19 mouse cellular contexts compared by ENCODE assay signal in the genomic region with DNA sequence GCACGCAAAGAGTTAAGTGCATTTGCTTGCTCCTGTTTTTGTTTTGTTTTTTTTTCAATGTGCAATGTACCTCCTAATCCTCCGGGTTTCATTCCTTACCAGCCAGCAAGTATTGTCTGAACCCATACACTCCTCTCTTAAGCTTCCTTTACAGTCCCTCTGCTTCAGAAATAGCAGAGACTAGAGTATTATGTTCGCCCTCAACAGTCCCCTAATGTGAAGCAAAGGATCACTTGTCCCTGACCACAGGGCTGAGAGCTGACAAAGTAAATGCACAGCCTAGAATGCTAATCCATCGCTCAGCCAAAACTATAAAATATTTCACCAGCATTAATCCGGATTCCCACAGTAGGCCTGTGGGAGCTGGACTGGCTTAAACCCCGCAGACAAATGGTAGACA. TPM values are rescaled to one million over a fixed set of nuclear protein-coding genes. Genes with fewer than 3 reads are reported as not detected.
DNase-seq lines count a peak whose midpoint lies in the region; ATAC-seq lines count a peak whose summit lies in the region.
"Had no signal": no experiment of that assay in that cellular context is flagged by ENCODE, and none has a peak within 500 bp of the region (broad histone marks: within the 10 kb centered on the region; RNA-seq: fewer than 3 reads in every experiment).

No protein-coding gene starts in this region.

- WGBS in forebrain, embryonic 10.5 days = 63% methylated on average over 6 of the region's 6 CpGs
- WGBS in forebrain, embryonic 12.5 days = 45% methylated on average over 6 of the region's 6 CpGs
- WGBS in midbrain, embryonic 10.5 days = 73% methylated on average over 6 of the region's 6 CpGs
- WGBS in midbrain, embryonic 16.5 days = 52% methylated on average over 6 of the region's 6 CpGs
- 71% methylated on average over 6 of the region's 6 CpGs for WGBS in embryonic facial prominence, embryonic 14.5 days

- no peak for ATAC-seq in forebrain, embryonic 12.5 days (ENCODE audit: low FRiP score)
- no peak for ATAC-seq in midbrain, embryonic 16.5 days
- peak; percentile 74; the same call in 1 of the 2 replicates for ATAC-seq in embryonic facial prominence, embryonic 14.5 days (ENCODE audit: low read depth)
- ATAC-seq: forebrain, embryonic 14.5 days; forebrain, embryonic 16.5 days had no signal

- no peaks in the 10 kb centered on the region for H3K36me3 ChIP-seq in forebrain, embryonic 10.5 days (replicated peaks)
- H3K36me3 ChIP-seq in forebrain, embryonic 12.5 days (replicated peaks) = no peaks in the 10 kb centered on the region
- no peaks in the 10 kb centered on the region for H3K36me3 ChIP-seq in midbrain, embryonic 10.5 days
- no peaks in the 10 kb centered on the region for H3K36me3 ChIP-seq in midbrain, embryonic 16.5 days (ENCODE audit: control insufficient read depth, insufficient read depth, low read length)
- H3K36me3 ChIP-seq in embryonic facial prominence, embryonic 14.5 days (ENCODE audit: control insufficient read depth, insufficient read depth, low read length) = no peaks in the 10 kb centered on the region
- H3K36me3 ChIP-seq: embryonic facial prominence, embryonic 15.5 days had no signal

- H3K27ac ChIP-seq in forebrain, embryonic 10.5 days = peak overlapping the region; percentile 20; the same call in 1 of the 2 replicates
- H3K27ac ChIP-seq in forebrain, embryonic 12.5 days = no peak overlapping the region; the same call in 1 of the 2 replicates
- 0 out of 2 replicates have a peak overlapping the region, but pooled peaks have one; percentile 28 for H3K27ac ChIP-seq in midbrain, embryonic 10.5 days (replicated peaks)
- no peak overlapping the region for H3K27ac ChIP-seq in midbrain, embryonic 16.5 days (ENCODE audit: low read length)
- H3K27ac ChIP-seq in embryonic facial prominence, embryonic 14.5 days (replicated peaks; ENCODE audit: low read depth, low read length) = no peak overlapping the region
- H3K27ac ChIP-seq: embryonic facial prominence, embryonic 15.5 days had no signal

- H3K9ac ChIP-seq in forebrain, embryonic 12.5 days = no peak overlapping the region
- no peak overlapping the region for H3K9ac ChIP-seq in midbrain, embryonic 16.5 days (ENCODE audit: low read depth, low read length)
- no peak overlapping the region for H3K9ac ChIP-seq in embryonic facial prominence, embryonic 14.5 days (ENCODE audit: low read depth, low read length)
- H3K9ac ChIP-seq: embryonic facial prominence, embryonic 15.5 days had no signal

- H3K27me3 ChIP-seq in forebrain, embryonic 10.5 days (ENCODE audit: poor library complexity, severe bottlenecking) = no peaks in the 10 kb centered on the region
- no peaks in the 10 kb centered on the region for H3K27me3 ChIP-seq in forebrain, embryonic 12.5 days
- no peaks in the 10 kb centered on the region for H3K27me3 ChIP-seq in midbrain, embryonic 10.5 days (ENCODE audit: low read depth, poor library complexity, severe bottlenecking)
- no peaks in the 10 kb centered on the region for H3K27me3 ChIP-seq in midbrain, embryonic 16.5 days (ENCODE audit: control insufficient read depth, insufficient read depth, low read depth, low read length)
- no peaks in the 10 kb centered on the region for H3K27me3 ChIP-seq in embryonic facial prominence, embryonic 14.5 days (replicated peaks; ENCODE audit: control insufficient read depth, insufficient read depth, low read length)
- H3K27me3 ChIP-seq: embryonic facial prominence, embryonic 15.5 days had no signal

- no peak for DNase-seq in forebrain, embryonic 10.5 days (ENCODE audit: extremely low spot score, low spot score)
- DNase-seq in midbrain, embryonic 10.5 days (ENCODE audit: low spot score) = no peak
- DNase-seq in embryonic facial prominence, embryonic 14.5 days (ENCODE audit: low spot score) = no peak
- DNase-seq in left cerebral cortex, postnatal 25 days (ENCODE audit: low spot score in 2 of 2) = no peak
- DNase-seq: adrenal gland, adult 2 months; adrenal gland, postnatal 10 days; adrenal gland, postnatal 25 days; cerebellum, adult 11-12 months; cerebellum, adult 2 months; cerebellum, adult 9-10 months; cerebellum, postnatal 10 days; cerebellum, postnatal 25 days had no signal

- intact Hi-C loops in left cerebral cortex, postnatal 25 days (cut with DNase I) = no loop called here

- H3K4me1 ChIP-seq in forebrain, embryonic 10.5 days = peaks cover 17% of the 10 kb centered on the region
- H3K4me1 ChIP-seq in forebrain, embryonic 12.5 days = peaks cover 9% of the 10 kb centered on the region
- peaks cover 8% of the 10 kb centered on the region for H3K4me1 ChIP-seq in midbrain, embryonic 10.5 days
- no peaks in the 10 kb centered on the region for H3K4me1 ChIP-seq in midbrain, embryonic 16.5 days (ENCODE audit: control insufficient read depth, insufficient read depth, low read length)
- no peaks in the 10 kb centered on the region for H3K4me1 ChIP-seq in embryonic facial prominence, embryonic 14.5 days (ENCODE audit: control insufficient read depth, insufficient read depth, low read length)
- H3K4me1 ChIP-seq: embryonic facial prominence, embryonic 15.5 days had no signal

- H3K4me2 ChIP-seq in forebrain, embryonic 12.5 days = no peak overlapping the region
- no peak overlapping the region for H3K4me2 ChIP-seq in midbrain, embryonic 16.5 days (ENCODE audit: low read length)
- H3K4me2 ChIP-seq in embryonic facial prominence, embryonic 14.5 days (ENCODE audit: low read depth, low read length) = no peak overlapping the region
- H3K4me2 ChIP-seq: embryonic facial prominence, embryonic 15.5 days had no signal

- no peak overlapping the region for H3K4me3 ChIP-seq in forebrain, embryonic 10.5 days
- no peak overlapping the region for H3K4me3 ChIP-seq in forebrain, embryonic 12.5 days (replicated peaks)
- H3K4me3 ChIP-seq in midbrain, embryonic 10.5 days = no peak overlapping the region
- no peak overlapping the region for H3K4me3 ChIP-seq in midbrain, embryonic 16.5 days (ENCODE audit: low read depth, low read length)
- no peak overlapping the region for H3K4me3 ChIP-seq in embryonic facial prominence, embryonic 14.5 days (ENCODE audit: low read depth, low read length)
- H3K4me3 ChIP-seq: embryonic facial prominence, embryonic 15.5 days; erythroblast, embryonic 14.5 days had no signal

- peaks cover 7% of the 10 kb centered on the region; the same call in 1 of the 2 replicates for H3K9me3 ChIP-seq in forebrain, embryonic 10.5 days
- 0 out of 2 replicates have a peak, but pooled peaks cover 5% of the 10 kb centered on the region for H3K9me3 ChIP-seq in forebrain, embryonic 12.5 days
- H3K9me3 ChIP-seq in midbrain, embryonic 10.5 days (replicated peaks) = no peaks in the 10 kb centered on the region
- no peaks in the 10 kb centered on the region for H3K9me3 ChIP-seq in midbrain, embryonic 16.5 days (replicated peaks; ENCODE audit: control insufficient read depth, low read length, poor library complexity, severe bottlenecking)
- no peaks in the 10 kb centered on the region for H3K9me3 ChIP-seq in embryonic facial prominence, embryonic 14.5 days (ENCODE audit: control insufficient read depth, low read length)
- H3K9me3 ChIP-seq: embryonic facial prominence, embryonic 15.5 days had no signal

RNA-seq across cellular contexts. Expression of a gene that starts 13.4 kb away (rescaled TPM):
- polyA plus RNA-seq in forebrain, embryonic 10.5 days (2016; fragmentation: Nextera tagmentation; extraction: Ambion mirVana) = 0.07 TPM in 1 of 2 replicates, not detected in the other
- 0.60 TPM in 2 replicates for polyA plus RNA-seq in forebrain, embryonic 12.5 days (2016; fragmentation: Nextera tagmentation; extraction: Ambion mirVana)
- not detected in 2 replicates for polyA plus RNA-seq in midbrain, embryonic 10.5 days (2016; fragmentation: Nextera tagmentation; extraction: Ambion mirVana)
- not detected in 2 replicates for polyA plus RNA-seq in midbrain, embryonic 16.5 days (2015; fragmentation: Nextera tagmentation; extraction: Ambion mirVana)
- polyA plus RNA-seq in embryonic facial prominence, embryonic 14.5 days (2014; fragmentation: Nextera tagmentation; extraction: Ambion mirVana) = 2.0 and 2.6 TPM in 2 replicates
- 1 to 10 TPM; 1.1 TPM for total RNA-seq in left cerebral cortex, postnatal 25 days (2021)
- total RNA-seq: adrenal gland, adult 2 months; adrenal gland, postnatal 10 days; adrenal gland, postnatal 25 days; MEL had no signal
- polyA plus RNA-seq: adrenal gland, adult 2 months; erythroblast, embryonic 14.5 days; forebrain, embryonic 14.5 days; forebrain, embryonic 16.5 days had no signal

Comparison
In these comparisons a context has a peak if more than half of its experiments do, and no peak if none do; other contexts are left out.
1. H3K27ac ChIP-seq: peak in forebrain, embryonic 10.5 days (single experiment) and midbrain, embryonic 10.5 days (single experiment); none in forebrain, embryonic 12.5 days (single experiment), midbrain, embryonic 16.5 days (single experiment) and embryonic facial prominence, embryonic 14.5 days (single experiment).